Mouse (Mus musculus) heart, embryonic 14.5 days (tissue): ENCODE measurements at regions not wholly inside any gene's neighbourhood (a gene's known extent, or its start where the extent isn't known, plus 50 kb on each side); places are given as distances from the start of the nearest gene placed in this dataset.

ENCODE experiments used
- ATAC-seq: fragments of 200-750 bp; cut with Nextera tagmentation; 2 replicates; pipeline ENCODE4 v1.8.0; 2017; ENCODE audit warnings: low read depth, moderate TSS enrichment; ENCODE audit not compliant: insufficient number of reproducible peaks, insufficient read depth, low FRiP score
- H3K27ac ChIP-seq, 2 experiments: fragments of 200-500 bp in 1 of 2; fragments of 300-500 bp in 1 of 2; sonication (generic) in 1 of 2; replicated peaks in 1 of 2; 2 replicates each; pipeline ENCODE4 v1.5.1; 2012 to 2014; ENCODE audit warnings: low read depth in 2 of 2, low read length in 2 of 2, control low read depth in 1 of 2, mild to moderate bottlenecking in 1 of 2, mixed read lengths in 1 of 2; ENCODE audit not compliant: control insufficient read depth in 1 of 2, insufficient read depth in 1 of 2
- H3K27me3 ChIP-seq: fragments of 300-500 bp; sonication (generic); 2 replicates; pipeline ENCODE4 v1.6.1; 2014; ENCODE audit warnings: mild to moderate bottlenecking, low read length, control low read depth; ENCODE audit not compliant: control insufficient read depth, insufficient read depth
- H3K36me3 ChIP-seq: fragments of 300-500 bp; sonication (generic); 2 replicates; pipeline ENCODE4 v1.6.1; 2014; ENCODE audit warnings: mild to moderate bottlenecking, control low read depth, low read length, mixed read lengths; ENCODE audit not compliant: control insufficient read depth, insufficient read depth
- H3K4me1 ChIP-seq, 2 experiments: fragments of 200-500 bp in 1 of 2; fragments of 300-500 bp in 1 of 2; sonication (generic) in 1 of 2; 2 replicates each; pipeline ENCODE4 v1.6.1; 2012 to 2014; ENCODE audit warnings: low read length in 2 of 2, control low read depth in 1 of 2, mixed read lengths in 1 of 2; ENCODE audit not compliant: control insufficient read depth in 2 of 2, insufficient read depth in 2 of 2
- H3K4me2 ChIP-seq: fragments of 300-500 bp; sonication (generic); 2 replicates; pipeline ENCODE4 v1.6.1; 2014; ENCODE audit warnings: mild to moderate bottlenecking, low read length
- H3K4me3 ChIP-seq, 2 experiments: fragments of 200-500 bp in 1 of 2; fragments of 300-500 bp in 1 of 2; sonication (generic) in 1 of 2; 2 replicates each; pipeline ENCODE4 v1.5.1; 2012 to 2014; ENCODE audit warnings: low read length in 2 of 2, mild to moderate bottlenecking in 2 of 2, control low read depth in 1 of 2, low read depth in 1 of 2, moderate library complexity in 1 of 2; ENCODE audit not compliant: control insufficient read depth in 1 of 2, insufficient read depth in 1 of 2
- H3K9ac ChIP-seq: fragments of 300-500 bp; sonication (generic); 2 replicates; pipeline ENCODE4 v1.6.1; 2014; ENCODE audit warnings: mild to moderate bottlenecking, low read length
- H3K9me3 ChIP-seq: fragments of 300-500 bp; sonication (generic); 2 replicates; pipeline ENCODE4 v1.6.1; 2016; ENCODE audit warnings: low read length, control low read depth; ENCODE audit not compliant: control insufficient read depth
- WGBS: fragments of 180-500 bp; shearing (Covaris S2); extraction: QIAGEN DNeasy Blood & Tissue Kit; methylation state at CpG from one replicate; pipeline ENCODE4 v1.1.7; 2014; 5-methylcytosine and 5-hydroxymethylcytosine counted together

DNA sequence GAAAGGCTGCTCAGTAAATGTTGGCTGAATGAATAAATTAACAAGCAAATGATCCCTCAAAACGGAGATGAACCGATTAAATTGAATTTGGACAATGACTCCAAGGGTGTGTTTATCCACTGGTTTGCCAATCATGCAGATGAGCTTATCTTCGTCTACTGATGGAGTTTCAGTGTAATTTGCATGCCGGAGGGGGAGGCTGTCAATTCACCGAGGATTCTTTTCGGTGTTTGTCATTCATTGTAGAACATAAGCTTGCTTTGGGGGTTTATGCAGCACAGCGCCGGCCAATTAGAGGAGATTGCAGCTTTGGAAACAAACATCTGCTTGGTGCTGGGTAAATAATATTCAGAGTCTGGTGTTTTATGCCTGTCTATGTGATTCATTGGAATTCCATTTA lies 132.7 kb downstream of the Otoa start:
- no peak overlapping the region for H3K9ac ChIP-seq
- no peaks in the 10 kb centered on the region for H3K27me3 ChIP-seq
- H3K4me3 ChIP-seq, result no peak overlapping the region
- H3K9me3 ChIP-seq, result no peaks in the 10 kb centered on the region
- no peak overlapping the region for H3K27ac ChIP-seq
- H3K36me3 ChIP-seq, result no peaks in the 10 kb centered on the region
- no peak overlapping the region for H3K4me2 ChIP-seq
- WGBS, result 77% methylated on average over 8 of the region's 8 CpGs
- no peak for ATAC-seq
- H3K4me1 ChIP-seq, result no peaks in the 10 kb centered on the region

DNA sequence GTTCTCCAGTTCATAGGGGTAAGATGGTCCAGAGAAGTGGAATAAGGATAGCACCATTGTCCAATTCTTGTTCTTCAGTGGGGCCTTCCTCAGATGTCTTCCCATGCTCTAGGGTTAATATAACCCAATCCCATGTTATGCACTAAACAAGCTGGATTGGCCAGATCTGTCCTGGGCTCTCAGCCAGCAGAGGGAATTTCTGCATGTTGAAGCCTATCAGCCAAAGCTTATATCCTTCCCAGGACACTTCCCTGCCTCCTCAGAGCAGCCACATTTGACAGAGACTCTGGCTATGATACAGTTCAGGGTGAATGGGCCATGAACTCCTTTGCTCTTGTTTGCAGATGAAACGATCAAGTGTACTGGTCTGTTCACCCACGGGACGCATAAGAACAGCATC lies 133.6 kb downstream of the Otoa start:
- no peak overlapping the region for H3K4me2 ChIP-seq
- ATAC-seq, result no peak
- H3K9me3 ChIP-seq, result no peaks in the 10 kb centered on the region
- no peaks in the 10 kb centered on the region for H3K36me3 ChIP-seq
- H3K4me1 ChIP-seq, result no peaks in the 10 kb centered on the region
- no peak overlapping the region for H3K27ac ChIP-seq
- no peak overlapping the region for H3K9ac ChIP-seq
- no peak overlapping the region for H3K4me3 ChIP-seq
- WGBS, result 71% methylated on average over 3 of the region's 3 CpGs
- no peaks in the 10 kb centered on the region for H3K27me3 ChIP-seq

- H3K9ac ChIP-seq, result no peak overlapping the region
- H3K4me2 ChIP-seq, result no peak overlapping the region
- no peaks in the 10 kb centered on the region for H3K4me1 ChIP-seq
- no peak overlapping the region for H3K4me3 ChIP-seq
- no peak overlapping the region for H3K27ac ChIP-seq
- no peaks in the 10 kb centered on the region for H3K36me3 ChIP-seq
- 59% methylated on average over 1 of the region's 1 CpGs for WGBS
- H3K27me3 ChIP-seq, result no peaks in the 10 kb centered on the region
- H3K9me3 ChIP-seq, result no peaks in the 10 kb centered on the region
- ATAC-seq, result no peak
These were observed 134.3 kb downstream of the Otoa start for GRCm38 (mm10) chr7:121215735-121216134.

- Histone ChIP-seq H3K4me1 (no peaks in the 10 kb centered on the region), H3K36me3 (no peaks in the 10 kb centered on the region), H3K4me3 (no peak overlapping the region), H3K27me3 (no peaks in the 10 kb centered on the region), H3K9ac (no peak overlapping the region), H3K27ac (no peak overlapping the region), H3K4me2 (no peak overlapping the region), H3K9me3 (no peaks in the 10 kb centered on the region)
- WGBS, result 83% methylated on average over 10 of the region's 10 CpGs
- no peak for ATAC-seq
These were observed 136.6 kb downstream of the Otoa start for GRCm38 (mm10) chr7:121218031-121218430.

GRCm38 (mm10) chr7:121221158-121221557 lies 139.7 kb downstream of the Otoa start:
- 88% methylated on average over 7 of the region's 7 CpGs for WGBS

GRCm38 (mm10) chr7:121231881-121232280 lies 150.4 kb downstream of the Otoa start:
- WGBS, result 66% methylated on average over 3 of the region's 3 CpGs
- Histone ChIP-seq H3K9me3 (no peaks in the 10 kb centered on the region), H3K4me3 (no peak overlapping the region), H3K4me2 (no peak overlapping the region), H3K9ac (no peak overlapping the region), H3K36me3 (no peaks in the 10 kb centered on the region), H3K4me1 (no peaks in the 10 kb centered on the region), H3K27ac (no peak overlapping the region), H3K27me3 (no peaks in the 10 kb centered on the region)
- no peak for ATAC-seq

More at GRCm38 (mm10) chr7:121221158-121221557, 139.7 kb downstream of the Otoa start:
- Histone ChIP-seq H3K4me2 (no peak overlapping the region), H3K27ac (no peak overlapping the region), H3K27me3 (no peaks in the 10 kb centered on the region), H3K9ac (no peak overlapping the region), H3K9me3 (no peaks in the 10 kb centered on the region), H3K4me3 (no peak overlapping the region), H3K36me3 (no peaks in the 10 kb centered on the region), H3K4me1 (no peaks in the 10 kb centered on the region)
- no peak for ATAC-seq

- H3K9ac ChIP-seq, result no peak overlapping the region
- H3K27ac ChIP-seq, result no peak overlapping the region
- no peak overlapping the region for H3K4me2 ChIP-seq
- no peaks in the 10 kb centered on the region for H3K4me1 ChIP-seq
- ATAC-seq, result no peak
- 65% methylated on average over 6 of the region's 6 CpGs for WGBS
- H3K36me3 ChIP-seq, result no peaks in the 10 kb centered on the region
- no peak overlapping the region for H3K4me3 ChIP-seq
- no peaks in the 10 kb centered on the region for H3K9me3 ChIP-seq
- no peaks in the 10 kb centered on the region for H3K27me3 ChIP-seq
These were observed 153.4 kb downstream of the Otoa start for GRCm38 (mm10) chr7:121234831-121235230.

GRCm38 (mm10) chr7:121239731-121240130 lies 151.9 kb upstream of the Hs3st2 start:
- no peak for ATAC-seq

More at GRCm38 (mm10) chr7:121239731-121240130, 151.9 kb upstream of the Hs3st2 start:
- no peak overlapping the region for H3K4me3 ChIP-seq
- no peaks in the 10 kb centered on the region for H3K36me3 ChIP-seq
- H3K27me3 ChIP-seq, result no peaks in the 10 kb centered on the region
- 29% methylated on average over 6 of the region's 6 CpGs for WGBS
- no peaks in the 10 kb centered on the region; a peak in 1 of 4 replicates for H3K4me1 ChIP-seq
- no peak overlapping the region for H3K4me2 ChIP-seq
- no peak overlapping the region for H3K9ac ChIP-seq
- no peaks in the 10 kb centered on the region for H3K9me3 ChIP-seq
- no peak overlapping the region for H3K27ac ChIP-seq
